Mouse (Mus musculus): ENCODE measurements around the gene Ccdc60.

- no peak for TF ChIP-seq CTCF (IDR thresholded peaks at IDR 0.05; ENCODE audit: borderline replicate concordance, insufficient read depth, low read depth, low read length)
- TF ChIP-seq POLR2A (IDR thresholded peaks at IDR 0.05; ENCODE audit: borderline replicate concordance, insufficient read depth, low read length) = no peak
These were observed 17.1 kb downstream of the Ccdc60 start for GRCm38 (mm10) chr5:116271511-116272227.

Data from cerebellum, adult 2 months (tissue).